Mouse (Mus musculus): Measurements from ENCODE around the gene Edc4.

DNA sequence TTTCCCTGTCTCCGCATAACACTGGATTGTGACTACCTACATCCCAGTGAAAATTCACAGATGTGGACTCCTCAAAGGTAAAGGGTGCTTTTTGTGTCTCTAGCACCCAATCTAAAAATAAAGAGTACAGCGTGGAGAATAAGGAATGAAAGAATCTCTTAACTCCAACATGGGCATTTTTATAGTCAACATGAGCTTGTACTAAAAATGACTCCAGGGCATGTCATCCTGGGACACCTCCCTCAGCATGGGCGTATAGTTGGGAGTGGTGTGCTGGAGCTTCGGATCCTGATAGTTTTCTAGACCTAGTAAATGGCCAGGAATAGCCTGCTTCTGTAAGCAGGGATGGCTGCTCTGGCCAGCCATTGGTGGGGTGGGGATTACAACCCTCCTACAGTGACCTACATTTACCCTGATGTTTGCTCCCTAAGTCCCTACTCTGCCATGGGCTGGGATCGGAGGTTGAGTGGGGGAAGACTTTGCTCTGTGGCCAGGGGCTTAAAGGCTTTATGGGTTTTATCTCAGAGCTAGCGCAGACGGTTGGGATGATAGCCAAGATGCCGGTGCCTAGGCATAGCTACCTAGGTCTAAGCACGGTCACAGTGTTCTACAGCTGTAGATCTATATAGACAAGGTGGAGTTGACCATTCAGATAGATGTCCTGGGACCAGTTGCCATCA is 17.3 kb downstream of the Edc4 start:
- no peak for TF ChIP-seq CTCF (IDR thresholded peaks at IDR 0.05; ENCODE audit: control insufficient read depth, insufficient read depth, insufficient read length)
- no peak for TF ChIP-seq MYOG (IDR thresholded peaks at IDR 0.05; ENCODE audit: control insufficient read depth, extremely low read depth, insufficient read length)
- no peak for TF ChIP-seq CEBPB (IDR thresholded peaks at IDR 0.05; ENCODE audit: low read depth)
- TF ChIP-seq MAX (IDR thresholded peaks at IDR 0.05) = no peak
- TF ChIP-seq MYOD1 (IDR thresholded peaks at IDR 0.05; ENCODE audit: control insufficient read depth, insufficient read length, low read depth) = no peak
- no peak for TF ChIP-seq USF1 (IDR thresholded peaks at IDR 0.05; ENCODE audit: low read depth)
- TF ChIP-seq FOSL1 (IDR thresholded peaks at IDR 0.05; ENCODE audit: insufficient read depth, low read length, poor library complexity, severe bottlenecking) = no peak
